Mouse (Mus musculus) midbrain, embryonic 16.5 days (tissue): ENCODE data around the gene Ppm1h. TPM values are rescaled to one million over a fixed set of nuclear protein-coding genes. Genes with fewer than 3 reads are reported as not detected.

Source experiments
- ATAC-seq: fragments of 200-750 bp; cut with Nextera tagmentation; 2 replicates; pipeline ENCODE4 v1.8.0; 2017; ENCODE audit warnings: moderate TSS enrichment
- H3K27ac ChIP-seq: fragments of 300-500 bp; sonication (generic); 2 replicates; pipeline ENCODE4 v1.5.1; 2014; ENCODE audit warnings: mild to moderate bottlenecking, low read length, mixed read lengths
- H3K27me3 ChIP-seq: fragments of 300-500 bp; sonication (generic); 2 replicates; pipeline ENCODE4 v1.6.1; 2014; ENCODE audit warnings: low read depth, low read length, mixed read lengths; ENCODE audit not compliant: control insufficient read depth, insufficient read depth
- H3K36me3 ChIP-seq: fragments of 300-500 bp; sonication (generic); 2 replicates; pipeline ENCODE4 v1.6.1; 2014; ENCODE audit warnings: mild to moderate bottlenecking, low read length, moderate library complexity, mixed read lengths; ENCODE audit not compliant: control insufficient read depth, insufficient read depth
- H3K4me1 ChIP-seq: fragments of 300-500 bp; sonication (generic); 2 replicates; pipeline ENCODE4 v1.6.1; 2014; ENCODE audit warnings: mild to moderate bottlenecking, low read length, mixed read lengths; ENCODE audit not compliant: control insufficient read depth, insufficient read depth
- H3K4me2 ChIP-seq: fragments of 300-500 bp; sonication (generic); 2 replicates; pipeline ENCODE4 v1.6.1; 2014; ENCODE audit warnings: mild to moderate bottlenecking, low read length, mixed read lengths
- H3K4me3 ChIP-seq: fragments of 300-500 bp; sonication (generic); 2 replicates; pipeline ENCODE4 v1.5.1; 2014; ENCODE audit warnings: low read depth, mild to moderate bottlenecking, low read length, moderate library complexity, mixed read lengths
- H3K9ac ChIP-seq: fragments of 300-500 bp; sonication (generic); 2 replicates; pipeline ENCODE4 v1.6.1; 2014; ENCODE audit warnings: low read depth, low read length, mixed read lengths
- H3K9me3 ChIP-seq: fragments of 300-500 bp; sonication (generic); replicated peaks from 2 replicates; pipeline ENCODE4 v1.6.1; 2014; ENCODE audit warnings: mild to moderate bottlenecking, low read length, mixed read lengths; ENCODE audit not compliant: control insufficient read depth, poor library complexity, severe bottlenecking
- WGBS: fragments of 180-500 bp; shearing (Covaris S2); extraction: QIAGEN DNeasy Blood & Tissue Kit; methylation state at CpG from one replicate; pipeline ENCODE4 v1.1.7; 2014; 5-methylcytosine and 5-hydroxymethylcytosine counted together
- polyA plus RNA-seq: library from polyadenylated mRNA; unstranded; fragments of >200 nt; fragmentation: Nextera tagmentation; extraction: Ambion mirVana; gene quantifications from 2 replicates; pipeline ENCODE4 v1.2.1, GENCODE M21; 2015

Gene Ppm1h
- polyA plus RNA-seq, 1 experiment from 2014 or later = 25.2 TPM

GRCm38 (mm10) chr10:122693158-122693777 is 14.7 kb downstream of the Ppm1h start:
- WGBS = 53% methylated on average over 12 of the region's 12 CpGs
- H3K9ac ChIP-seq = no peak overlapping the region
- ATAC-seq = peak; percentile 74
- no peaks in the 10 kb centered on the region for H3K27me3 ChIP-seq
- H3K4me1 ChIP-seq = 0 out of 2 replicates have a peak, but pooled peaks cover 4% of the 10 kb centered on the region
- no peaks in the 10 kb centered on the region for H3K9me3 ChIP-seq
- no peak overlapping the region for H3K27ac ChIP-seq
- no peaks in the 10 kb centered on the region for H3K36me3 ChIP-seq
- no peak overlapping the region for H3K4me2 ChIP-seq
- H3K4me3 ChIP-seq = no peak overlapping the region

DNA sequence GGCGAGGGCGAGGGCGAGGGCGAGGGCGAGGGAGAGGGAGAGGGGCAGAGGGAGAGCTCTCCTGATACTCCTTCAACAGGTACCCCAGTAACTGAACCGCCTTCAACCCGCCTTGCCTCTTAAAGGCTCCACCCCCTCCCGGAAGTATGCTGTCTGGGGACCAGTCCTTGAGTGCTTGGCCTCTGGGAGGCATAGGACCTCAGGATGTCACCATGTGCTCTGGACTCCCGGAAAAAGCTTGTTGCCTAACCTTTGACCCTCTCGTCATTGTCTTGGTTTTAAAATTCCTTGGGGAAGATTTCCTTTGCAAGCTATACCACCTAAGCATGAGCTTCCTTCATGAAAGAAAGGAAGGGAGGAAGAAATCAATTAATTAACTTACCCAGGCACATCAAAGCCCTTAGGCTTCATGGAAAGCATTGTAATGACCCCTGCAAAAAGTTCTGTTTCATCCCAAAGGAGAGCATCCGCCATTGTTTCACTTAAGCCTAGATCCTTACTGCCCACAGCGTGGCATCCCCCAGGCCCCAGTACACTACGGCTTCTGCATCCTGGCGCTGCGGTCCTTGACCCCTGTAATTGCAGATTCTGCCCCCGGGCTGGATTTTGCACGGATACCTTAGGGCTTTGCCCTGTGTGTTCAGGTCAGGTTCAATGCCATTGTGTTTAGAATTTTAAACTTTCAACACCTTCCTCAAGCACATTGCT is 15.5 kb downstream of the Ppm1h start:
- Histone ChIP-seq H3K9me3 (no peaks in the 10 kb centered on the region), H3K27me3 (no peaks in the 10 kb centered on the region), H3K27ac (no peak overlapping the region), H3K4me3 (no peak overlapping the region), H3K36me3 (no peaks in the 10 kb centered on the region), H3K4me1 (0 out of 2 replicates have a peak, but pooled peaks cover 4% of the 10 kb centered on the region), H3K9ac (no peak overlapping the region), H3K4me2 (no peak overlapping the region)
- 46% methylated on average over 12 of the region's 17 CpGs for WGBS
- ATAC-seq = peak; percentile 61; the same call in 1 of the 2 replicates

GRCm38 (mm10) chr10:122696335-122696734 is 17.8 kb downstream of the Ppm1h start:
- Histone ChIP-seq H3K9me3 (no peaks in the 10 kb centered on the region), H3K27me3 (no peaks in the 10 kb centered on the region), H3K27ac (no peak overlapping the region), H3K9ac (no peak overlapping the region), H3K4me1 (0 out of 2 replicates have a peak, but pooled peaks cover 4% of the 10 kb centered on the region), H3K4me3 (no peak overlapping the region), H3K36me3 (no peaks in the 10 kb centered on the region), H3K4me2 (no peak overlapping the region)
- no peak for ATAC-seq
- WGBS = 90% methylated on average over 1 of the region's 1 CpGs

DNA sequence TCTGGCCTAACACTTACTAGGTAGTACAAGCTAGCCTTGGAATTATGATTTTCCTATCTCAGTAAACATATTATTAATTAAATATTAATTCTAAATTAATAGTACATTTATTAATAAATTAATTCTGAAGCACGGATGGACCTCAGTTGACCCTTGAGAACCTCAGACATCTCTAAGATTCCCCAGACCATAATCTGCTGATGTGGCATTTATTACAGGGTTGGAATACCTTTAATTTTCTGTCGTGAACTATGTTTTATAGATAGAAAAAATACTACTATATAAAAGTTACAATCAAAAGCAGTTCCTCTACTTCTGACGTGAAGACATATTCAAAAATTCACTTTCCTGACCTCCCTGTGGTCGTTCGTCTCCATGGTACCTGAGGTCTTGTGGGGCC is 19.8 kb downstream of the Ppm1h start:
- no peak for ATAC-seq
- no peak overlapping the region for H3K9ac ChIP-seq

DNA sequence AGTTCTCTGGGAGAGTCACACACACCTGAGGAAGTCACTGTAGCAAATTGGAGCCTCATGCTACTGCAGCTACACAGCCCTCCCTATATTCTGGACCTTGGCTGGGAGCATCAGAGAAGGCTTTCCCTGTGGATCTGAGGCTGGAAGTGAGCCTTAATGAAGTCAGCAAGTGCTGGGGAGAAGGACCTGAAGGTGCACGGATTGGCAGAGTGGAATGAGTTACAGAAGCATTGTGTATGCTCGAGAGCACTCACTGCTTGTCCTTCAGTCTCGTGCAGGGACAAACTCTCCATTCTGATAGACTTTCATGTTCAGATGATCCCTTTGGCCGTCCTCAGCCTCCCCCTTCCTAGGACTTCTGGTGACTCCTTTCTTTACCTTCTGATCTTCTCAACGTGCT is 26.3 kb downstream of the Ppm1h start:
- ATAC-seq = no peak

More for the DNA sequence above, 19.8 kb downstream of the Ppm1h start:
- H3K4me1 ChIP-seq = 0 out of 2 replicates have a peak, but pooled peaks cover 4% of the 10 kb centered on the region
- no peak overlapping the region for H3K27ac ChIP-seq
- H3K4me2 ChIP-seq = no peak overlapping the region
- no peaks in the 10 kb centered on the region for H3K27me3 ChIP-seq
- no peaks in the 10 kb centered on the region for H3K36me3 ChIP-seq
- no peaks in the 10 kb centered on the region for H3K9me3 ChIP-seq
- 82% methylated on average over 5 of the region's 5 CpGs for WGBS
- H3K4me3 ChIP-seq = no peak overlapping the region

DNA sequence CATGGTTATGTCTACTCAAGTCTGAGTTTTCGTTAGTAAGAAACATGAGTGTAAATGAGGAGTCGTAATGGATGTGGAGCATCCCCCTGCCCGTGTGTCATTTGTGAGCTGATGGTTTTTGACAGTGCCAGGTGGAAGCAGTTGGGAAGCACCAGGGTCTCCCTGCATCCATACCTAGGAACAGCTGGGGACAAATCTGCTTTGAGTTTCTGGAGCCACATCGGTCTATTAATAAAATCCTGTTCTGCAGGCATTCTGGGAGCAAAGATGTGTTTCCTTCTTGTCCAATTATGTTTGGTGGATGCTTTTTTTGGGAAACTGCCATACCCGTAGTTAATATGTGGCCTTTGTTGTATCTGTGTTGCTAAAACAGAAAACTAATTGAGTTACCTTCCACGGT is 26.9 kb downstream of the Ppm1h start:
- Histone ChIP-seq H3K9me3 (no peaks in the 10 kb centered on the region), H3K36me3 (no peaks in the 10 kb centered on the region), H3K27ac (no peak overlapping the region), H3K4me1 (no peaks in the 10 kb centered on the region), H3K4me2 (no peak overlapping the region), H3K9ac (no peak overlapping the region), H3K4me3 (no peak overlapping the region), H3K27me3 (no peaks in the 10 kb centered on the region)
- WGBS = 88% methylated on average over 6 of the region's 6 CpGs
- no peak for ATAC-seq

More for the DNA sequence above, 26.3 kb downstream of the Ppm1h start:
- H3K36me3 ChIP-seq = no peaks in the 10 kb centered on the region
- no peak overlapping the region for H3K4me2 ChIP-seq
- H3K27ac ChIP-seq = no peak overlapping the region
- H3K4me1 ChIP-seq = no peaks in the 10 kb centered on the region
- no peak overlapping the region for H3K4me3 ChIP-seq
- H3K9ac ChIP-seq = no peak overlapping the region
- no peaks in the 10 kb centered on the region for H3K27me3 ChIP-seq
- no peaks in the 10 kb centered on the region for H3K9me3 ChIP-seq
- WGBS = 81% methylated on average over 5 of the region's 5 CpGs

DNA sequence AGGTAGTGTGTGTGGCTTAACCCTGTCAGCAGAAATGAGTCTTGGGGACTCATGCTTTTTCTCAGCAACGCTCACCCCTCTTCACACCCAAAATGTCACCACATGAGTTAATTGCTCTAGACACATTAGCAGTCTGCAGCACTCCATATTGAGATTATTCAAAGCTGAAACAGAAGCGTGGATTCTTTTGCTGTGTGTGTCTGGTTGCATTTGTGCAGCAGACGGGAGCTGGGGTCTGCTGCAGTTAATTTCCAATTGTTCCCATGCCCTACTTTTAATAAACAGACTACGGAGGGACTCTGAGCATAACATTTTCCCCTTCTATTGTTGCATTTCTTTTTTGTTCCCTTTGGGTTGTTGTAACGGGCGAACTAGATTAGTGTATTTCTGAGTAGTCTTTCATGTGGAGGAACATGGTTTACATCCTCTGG is 32.8 kb downstream of the Ppm1h start:
- Histone ChIP-seq H3K9ac (no peak overlapping the region), H3K9me3 (no peaks in the 10 kb centered on the region), H3K36me3 (no peaks in the 10 kb centered on the region), H3K27me3 (no peaks in the 10 kb centered on the region), H3K4me3 (no peak overlapping the region), H3K27ac (peak overlapping the region; percentile 50), H3K4me2 (no peak overlapping the region), H3K4me1 (peaks cover 13% of the 10 kb centered on the region)
- no peak for ATAC-seq
- WGBS = 29% methylated on average over 6 of the region's 6 CpGs

GRCm38 (mm10) chr10:122712307-122712706 is 33.7 kb downstream of the Ppm1h start:
- H3K4me1 ChIP-seq = peaks cover 23% of the 10 kb centered on the region
- 72% methylated on average over 5 of the region's 5 CpGs for WGBS
- no peak overlapping the region for H3K27ac ChIP-seq
- no peaks in the 10 kb centered on the region for H3K9me3 ChIP-seq
- no peak overlapping the region for H3K9ac ChIP-seq
- no peak overlapping the region for H3K4me3 ChIP-seq
- no peaks in the 10 kb centered on the region for H3K27me3 ChIP-seq
- no peak for ATAC-seq
- H3K36me3 ChIP-seq = no peaks in the 10 kb centered on the region
- no peak overlapping the region for H3K4me2 ChIP-seq

GRCm38 (mm10) chr10:122715856-122716255 is 37.3 kb downstream of the Ppm1h start:
- WGBS = 51% methylated on average over 12 of the region's 12 CpGs

More at GRCm38 (mm10) chr10:122715856-122716255, 37.3 kb downstream of the Ppm1h start:
- peaks cover 30% of the 10 kb centered on the region for H3K4me1 ChIP-seq
- ATAC-seq = peak; percentile 49
- H3K36me3 ChIP-seq = no peaks in the 10 kb centered on the region
- no peak overlapping the region for H3K4me3 ChIP-seq
- H3K27me3 ChIP-seq = no peaks in the 10 kb centered on the region
- no peaks in the 10 kb centered on the region for H3K9me3 ChIP-seq
- H3K9ac ChIP-seq = no peak overlapping the region
- H3K4me2 ChIP-seq = no peak overlapping the region
- H3K27ac ChIP-seq = peak overlapping the region; percentile 56
